Mouse (Mus musculus): ENCODE measurements around the gene Cacna2d1. TPM values are rescaled to one million over a fixed set of nuclear protein-coding genes. Genes with fewer than 3 reads are reported as not detected.

The Cacna2d1 gene
- polyA plus RNA-seq, 1 experiment from 2014 or later, result 15.2 TPM

DNA sequence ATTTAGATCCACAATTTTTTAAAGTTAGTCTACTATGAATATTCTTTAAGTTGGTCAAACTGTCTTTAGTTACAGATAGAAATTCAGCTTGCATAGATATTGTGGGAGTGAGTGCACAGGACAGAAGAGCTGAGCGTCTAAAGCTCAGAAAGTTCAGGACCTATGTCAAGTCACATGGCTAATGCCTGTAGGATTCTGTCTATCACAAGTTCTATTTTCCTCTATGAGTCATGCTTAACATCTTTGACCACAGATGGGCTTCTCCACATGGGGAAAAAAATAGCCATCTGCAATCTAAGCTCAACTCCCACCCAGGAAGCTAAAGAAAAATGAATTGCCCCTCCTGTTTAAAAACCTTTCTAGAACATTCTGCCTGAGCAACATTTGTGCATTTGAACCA lies 483.5 kb downstream of the Cacna2d1 start:
- 64% methylated on average over 1 of the region's 1 CpGs for WGBS

DNA sequence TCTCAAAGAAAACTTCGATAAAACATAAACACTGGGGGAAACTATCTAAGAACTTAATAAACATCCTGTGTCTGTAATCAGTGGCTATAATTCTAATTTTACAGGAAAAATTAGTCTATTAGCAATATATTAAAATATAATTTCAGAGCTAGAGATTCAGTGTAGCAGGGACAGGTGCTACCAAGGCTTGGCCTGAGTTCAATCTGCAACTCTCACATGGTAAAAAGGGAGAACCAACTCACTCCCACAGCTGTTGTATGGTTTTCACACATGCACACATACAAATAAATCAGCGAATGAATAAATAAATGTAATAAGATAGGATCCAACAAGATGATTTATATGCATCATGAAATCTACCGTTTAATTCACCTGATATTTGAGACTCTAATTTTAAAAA lies 484.0 kb downstream of the Cacna2d1 start:
- H3K4me1 ChIP-seq, result no peaks in the 10 kb centered on the region
- no peak overlapping the region for H3K4me2 ChIP-seq
- no peak overlapping the region for H3K9ac ChIP-seq
- ATAC-seq (ENCODE audit: insufficient read depth, low FRiP score, low read depth), result no peak
- WGBS, result 61% methylated on average over 3 of the region's 3 CpGs
- no peaks in the 10 kb centered on the region for H3K27me3 ChIP-seq (replicated peaks)
- no peaks in the 10 kb centered on the region for H3K9me3 ChIP-seq
- H3K27ac ChIP-seq, result no peak overlapping the region
- no peak overlapping the region for H3K4me3 ChIP-seq (replicated peaks)
- no peaks in the 10 kb centered on the region for H3K36me3 ChIP-seq

More for the DNA sequence above, 483.5 kb downstream of the Cacna2d1 start:
- Histone ChIP-seq H3K4me3 (replicated peaks) (no peak overlapping the region), H3K4me2 (no peak overlapping the region), H3K4me1 (no peaks in the 10 kb centered on the region), H3K9me3 (no peaks in the 10 kb centered on the region), H3K27me3 (replicated peaks) (no peaks in the 10 kb centered on the region), H3K36me3 (no peaks in the 10 kb centered on the region), H3K27ac (no peak overlapping the region), H3K9ac (no peak overlapping the region)
- no peak for ATAC-seq (ENCODE audit: insufficient read depth, low FRiP score, low read depth)

Other genes starting within 250 kb of the Cacna2d1 start
- not detected in 2 replicates for gene Speer4c, start 220.4 kb upstream of the Cacna2d1 start, polyA plus RNA-seq (2015; fragmentation: Nextera tagmentation; extraction: Ambion mirVana)

Measured in stomach, embryonic 15.5 days (tissue).